Mouse (Mus musculus) layer of hippocampus, adult 6 months (tissue): ENCODE data around the gene Olfr624. TPM values are rescaled to one million over a fixed set of nuclear protein-coding genes. Genes with fewer than 3 reads are reported as not detected.

Experiments used
- long read RNA-seq, 2 experiments: library from polyadenylated mRNA; unstranded; transcript quantifications; one replicate each; pipeline ENCODE4 v2.0.0; 2019 to 2020
- polyA plus RNA-seq: library from polyadenylated mRNA; unstranded; fragments of <200 nt; fragmentation: Nextera tagmentation; gene quantifications from 2 replicates; pipeline ENCODE4 v1.2.3, GENCODE M21; 2021

The Olfr624 gene
- not detected in 2 replicates for polyA plus RNA-seq
- long read RNA-seq, experiment 1: 0 reads
- long read RNA-seq, experiment 2: 0 reads

GRCm38 (mm10) chr7:103671091-103671490 is at the start of gene Olfr624:
Gene Olfr624 (minus strand): TSS chr7:103671191.

GRCm38 (mm10) chr7:103714371-103714770 is 43.4 kb upstream of the Olfr624 start, which contains the start of gene Olfr243:
Gene Olfr243 (plus strand): TSS chr7:103714671.

GRCm38 (mm10) chr7:103682420-103682819 is 11.4 kb upstream of the Olfr624 start, which contains the start of gene Olfr625-ps1:
Gene Olfr625-ps1 (plus strand): TSS chr7:103682720.

GRCm38 (mm10) chr7:103663598-103663997 is 7.4 kb downstream of the Olfr624 start, which contains the start of gene Olfr623:
Gene Olfr623 (minus strand): TSS chr7:103663698.

GRCm38 (mm10) chr7:103642602-103643001 is 28.4 kb downstream of the Olfr624 start, which contains the start of gene Olfr622:
Gene Olfr622 (minus strand): TSS chr7:103642702.

Other genes starting within 250 kb of the Olfr624 start
- not detected in 2 replicates for gene Olfr605, start 225.8 kb downstream of the Olfr624 start, polyA plus RNA-seq
- gene Olfr606, start 222.1 kb downstream of the Olfr624 start, polyA plus RNA-seq: not detected in 2 replicates
- not detected in 2 replicates for gene Olfr607, start 207.0 kb downstream of the Olfr624 start, polyA plus RNA-seq
- not detected in 2 replicates for gene Olfr608, start 201.3 kb downstream of the Olfr624 start, polyA plus RNA-seq
- gene Olfr609, start 173.1 kb downstream of the Olfr624 start, polyA plus RNA-seq: not detected in 2 replicates
- gene Olfr610, start 159.1 kb downstream of the Olfr624 start, polyA plus RNA-seq: not detected in 2 replicates
- gene Olfr611, start 150.3 kb downstream of the Olfr624 start, polyA plus RNA-seq: not detected in 2 replicates
- gene Olfr612, start 128.5 kb downstream of the Olfr624 start, polyA plus RNA-seq: not detected in 2 replicates
- not detected in 2 replicates for gene Olfr613, start 123.1 kb downstream of the Olfr624 start, polyA plus RNA-seq
- not detected in 2 replicates for gene Olfr615, start 115.1 kb downstream of the Olfr624 start, polyA plus RNA-seq
- gene Olfr616, start 102.0 kb downstream of the Olfr624 start, polyA plus RNA-seq: not detected in 2 replicates
- gene Olfr617, start 98.1 kb downstream of the Olfr624 start, polyA plus RNA-seq: not detected in 2 replicates
- gene Olfr618, start 81.1 kb downstream of the Olfr624 start, polyA plus RNA-seq: not detected in 2 replicates
- not detected in 2 replicates for gene Olfr619, start 70.6 kb downstream of the Olfr624 start, polyA plus RNA-seq
- not detected in 2 replicates for gene Olfr620, start 58.7 kb downstream of the Olfr624 start, polyA plus RNA-seq
- not detected in 2 replicates for gene Olfr622, start 28.5 kb downstream of the Olfr624 start, polyA plus RNA-seq
- not detected in 2 replicates for gene Olfr623, start 7.5 kb downstream of the Olfr624 start, polyA plus RNA-seq
- not detected in 2 replicates for gene Olfr625-ps1, start 11.5 kb upstream of the Olfr624 start, polyA plus RNA-seq
- not detected in 2 replicates for gene Olfr243, start 43.5 kb upstream of the Olfr624 start, polyA plus RNA-seq
- gene Olfr628, start 59.2 kb upstream of the Olfr624 start, polyA plus RNA-seq: not detected in 2 replicates
- gene Olfr629, start 73.8 kb upstream of the Olfr624 start, polyA plus RNA-seq: not detected in 2 replicates
- not detected in 2 replicates for gene Olfr630, start 86.1 kb upstream of the Olfr624 start, polyA plus RNA-seq
- not detected in 2 replicates for gene Olfr69, start 100.4 kb upstream of the Olfr624 start, polyA plus RNA-seq
- gene Olfr68, start 108.5 kb upstream of the Olfr624 start, polyA plus RNA-seq: not detected in 2 replicates
- gene Olfr67, start 120.6 kb upstream of the Olfr624 start, polyA plus RNA-seq: not detected in 2 replicates
- gene Hbb-bt, start 142.8 kb upstream of the Olfr624 start, polyA plus RNA-seq: 0.80 and 2.0 TPM in 2 replicates
- 6.5 and 12.6 TPM in 2 replicates for gene Hbb-bs, start 156.9 kb upstream of the Olfr624 start, polyA plus RNA-seq
- not detected in 2 replicates for gene Hbb-bh2, start 169.3 kb upstream of the Olfr624 start, polyA plus RNA-seq
- not detected in 2 replicates for gene Hbb-bh1, start 172.0 kb upstream of the Olfr624 start, polyA plus RNA-seq
- not detected in 2 replicates for gene Hbb-y, start 182.0 kb upstream of the Olfr624 start, polyA plus RNA-seq
- not detected in 2 replicates for gene Olfr66, start 215.1 kb upstream of the Olfr624 start, polyA plus RNA-seq
- not detected in 2 replicates for gene Olfr64, start 223.3 kb upstream of the Olfr624 start, polyA plus RNA-seq
- not detected in 2 replicates for gene Olfr65, start 232.3 kb upstream of the Olfr624 start, polyA plus RNA-seq